Mouse (Mus musculus) lung, postnatal 0 days (tissue): ENCODE results near the gene Spata20.

ENCODE experiments used
- CTCF ChIP-seq: IDR thresholded peaks from 2 replicates; pipeline ENCODE4 v1.5.1; 2016; ENCODE audit warnings: antibody characterized with exemption, mild to moderate bottlenecking
- EP300 ChIP-seq: IDR thresholded peaks from 2 replicates; pipeline ENCODE4 v1.6.1; 2016; ENCODE audit warnings: antibody characterized with exemption, mild to moderate bottlenecking, control low read depth

DNA sequence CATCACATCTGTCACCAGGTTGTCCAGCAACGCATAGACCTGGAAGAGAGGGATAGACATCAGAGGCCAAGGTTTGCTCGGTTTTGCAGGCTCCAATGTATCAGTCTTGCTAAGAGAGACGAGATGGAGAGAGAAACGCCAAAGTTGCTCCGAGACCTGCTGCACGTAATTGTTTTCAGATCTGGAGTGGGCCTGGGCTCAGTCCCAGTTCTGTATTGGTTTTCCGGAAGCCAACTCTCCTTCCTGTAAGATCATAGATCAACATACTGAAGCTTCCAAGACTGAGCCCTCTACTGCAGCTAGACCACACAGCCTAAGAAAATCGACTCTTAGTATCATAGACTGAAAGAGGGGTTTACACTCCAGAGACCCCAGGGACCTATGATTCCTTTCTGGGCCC is 15.5 kb upstream of the Spata20 start:
- TF ChIP-seq CTCF (no peak), EP300 (no peak)
